Mouse (Mus musculus) midbrain, embryonic 14.5 days (tissue): ENCODE data around the gene Chit1. TPM values are rescaled to one million over a fixed set of nuclear protein-coding genes. Genes with fewer than 3 reads are reported as not detected.

ENCODE experiments used
- ATAC-seq: fragments of 200-750 bp; cut with Nextera tagmentation; 2 replicates; pipeline ENCODE4 v1.8.0; 2017; ENCODE audit warnings: moderate number of reproducible peaks, moderate library complexity; ENCODE audit not compliant: low FRiP score, low TSS enrichment
- DNase-seq: peaks from one replicate; pipeline ENCODE4 v3.0.0-alpha.2; 2015
- H3K27ac ChIP-seq: fragments of 300-500 bp; sonication (generic); replicated peaks from 2 replicates; pipeline ENCODE4 v1.5.1; 2014; ENCODE audit warnings: mild to moderate bottlenecking, low read depth, low read length, moderate library complexity
- H3K27me3 ChIP-seq: fragments of 300-500 bp; sonication (generic); 2 replicates; pipeline ENCODE4 v1.6.1; 2014; ENCODE audit warnings: low read length, control low read depth, mixed read lengths; ENCODE audit not compliant: control insufficient read depth, insufficient read depth
- H3K36me3 ChIP-seq: fragments of 300-500 bp; sonication (generic); 2 replicates; pipeline ENCODE4 v1.6.1; 2014; ENCODE audit warnings: low read length, control low read depth; ENCODE audit not compliant: control insufficient read depth, insufficient read depth
- H3K4me1 ChIP-seq: fragments of 300-500 bp; sonication (generic); 2 replicates; pipeline ENCODE4 v1.6.1; 2014; ENCODE audit warnings: mild to moderate bottlenecking, antibody characterized with exemption, low read length, control low read depth; ENCODE audit not compliant: control insufficient read depth, insufficient read depth
- H3K4me2 ChIP-seq: fragments of 300-500 bp; sonication (generic); 2 replicates; pipeline ENCODE4 v1.6.1; 2014; ENCODE audit warnings: mild to moderate bottlenecking, low read length, moderate library complexity
- H3K4me3 ChIP-seq: fragments of 300-500 bp; sonication (generic); replicated peaks from 2 replicates; pipeline ENCODE4 v1.5.1; 2014; ENCODE audit warnings: low read depth, low read length
- H3K9ac ChIP-seq: fragments of 300-500 bp; sonication (generic); replicated peaks from 2 replicates; pipeline ENCODE4 v1.6.1; 2014; ENCODE audit warnings: mild to moderate bottlenecking, low read length, moderate library complexity
- H3K9me3 ChIP-seq: fragments of 300-500 bp; sonication (generic); 2 replicates; pipeline ENCODE4 v1.6.1; 2016; ENCODE audit warnings: low read length, control low read depth, mixed read lengths; ENCODE audit not compliant: control insufficient read depth
- WGBS: fragments of 180-500 bp; shearing (Covaris S2); extraction: QIAGEN DNeasy Blood & Tissue Kit; methylation state at CpG from one replicate; pipeline ENCODE4 v1.1.7; 2014; 5-methylcytosine and 5-hydroxymethylcytosine counted together
- polyA plus RNA-seq: library from polyadenylated mRNA; unstranded; fragments of >200 nt; fragmentation: Nextera tagmentation; extraction: Ambion mirVana; gene quantifications from 2 replicates; pipeline ENCODE4 v1.2.1, GENCODE M21; 2014

The Chit1 gene
- polyA plus RNA-seq, 1 experiment from 2014 or later = not detected

DNA sequence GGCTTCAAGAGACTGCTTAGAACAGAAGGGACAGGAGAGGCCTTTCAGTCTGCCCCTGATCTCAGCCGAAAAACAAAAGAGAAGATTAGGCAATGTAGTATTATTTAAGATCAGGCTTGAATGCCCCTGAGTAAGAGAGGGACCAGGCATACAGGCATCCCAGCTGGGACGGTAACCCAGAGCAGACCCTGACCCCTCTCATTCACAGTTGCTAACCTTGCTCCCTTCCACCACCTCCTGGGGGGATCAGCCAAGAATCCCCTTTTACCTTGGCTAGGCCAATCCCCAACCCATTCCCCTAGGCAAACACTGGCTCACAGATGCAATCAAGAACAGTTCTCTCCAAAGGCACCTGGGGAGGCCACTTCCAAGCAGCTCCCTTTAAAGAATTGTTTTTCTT lies 34.3 kb upstream of the Chit1 start:
- Histone ChIP-seq H3K9me3 (no peaks in the 10 kb centered on the region), H3K4me2 (peak overlapping the region; percentile 69), H3K36me3 (no peaks in the 10 kb centered on the region; the same call in 1 of the 2 replicates), H3K4me3 (peak overlapping the region; percentile 69), H3K27me3 (no peaks in the 10 kb centered on the region), H3K9ac (peak overlapping the region; percentile 77; the same call in 1 of the 2 replicates), H3K27ac (peak overlapping the region; percentile 63; the same call in 1 of the 2 replicates), H3K4me1 (peaks cover 44% of the 10 kb centered on the region)
- ATAC-seq (no peak), DNase-seq (no peak)
- WGBS = 7% methylated on average over 2 of the region's 2 CpGs

GRCm38 (mm10) chr1:134077389-134078060 lies 33.5 kb upstream of the Chit1 start:
- Histone ChIP-seq H3K9ac (peak overlapping the region; percentile 77), H3K27ac (peak overlapping the region; percentile 86), H3K27me3 (no peaks in the 10 kb centered on the region), H3K4me2 (peak overlapping the region; percentile 69), H3K9me3 (no peaks in the 10 kb centered on the region), H3K36me3 (no peaks in the 10 kb centered on the region; the same call in 1 of the 2 replicates), H3K4me1 (peaks cover 44% of the 10 kb centered on the region), H3K4me3 (peak overlapping the region; percentile 69)
- WGBS = 18% methylated on average over 14 of the region's 14 CpGs
- DNase-seq (peak; percentile 68), ATAC-seq (no peak)

- ATAC-seq = peak; percentile 12; the same call in 1 of the 2 replicates
- Histone ChIP-seq H3K9me3 (no peaks in the 10 kb centered on the region), H3K27me3 (no peaks in the 10 kb centered on the region), H3K36me3 (no peaks in the 10 kb centered on the region; the same call in 1 of the 2 replicates), H3K4me1 (peaks cover 48% of the 10 kb centered on the region), H3K4me3 (peak overlapping the region; percentile 69), H3K27ac (peak overlapping the region; percentile 86), H3K4me2 (peak overlapping the region; percentile 69), H3K9ac (peak overlapping the region; percentile 77)
- no peak for DNase-seq
- 5% methylated on average over 19 of the region's 19 CpGs for WGBS
Observed at GRCm38 (mm10) chr1:134078061-134078795, 32.8 kb upstream of the Chit1 start.

DNA sequence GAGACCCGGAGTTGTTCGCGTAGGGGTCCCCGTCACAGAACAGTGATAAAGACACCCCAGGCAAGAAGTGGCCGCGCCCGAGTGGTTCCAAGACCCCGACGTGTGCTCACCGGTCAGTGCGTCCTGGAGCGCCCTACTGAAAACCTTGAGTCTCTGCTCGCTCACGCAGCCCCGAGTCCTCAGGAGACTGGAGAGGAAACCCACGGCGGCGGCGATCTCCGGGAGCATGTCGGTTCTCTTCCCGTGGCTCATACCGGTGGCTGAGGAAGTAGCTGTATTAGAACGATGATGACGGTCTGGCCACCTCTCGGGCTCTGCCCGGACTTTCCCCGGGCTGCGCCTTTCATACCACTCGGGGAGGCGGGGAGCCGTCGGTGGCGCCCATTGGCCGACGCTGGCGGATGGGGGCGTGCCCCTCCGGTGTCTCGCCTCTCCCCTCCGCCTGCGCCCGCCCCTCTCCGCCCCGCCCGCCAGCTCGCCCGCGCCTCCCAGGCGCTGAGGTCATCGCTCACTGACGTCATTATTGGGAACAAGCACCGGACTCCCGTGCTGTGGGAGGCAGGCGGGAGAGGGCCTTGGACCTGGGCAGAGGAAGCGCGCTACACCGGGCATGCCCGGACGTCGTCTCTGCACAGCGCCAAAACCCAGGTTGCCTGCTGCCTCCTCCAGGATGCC lies 32.1 kb upstream of the Chit1 start, which contains the start of gene Btg2:
Gene Btg2 (minus strand): TSS at position 319 of the 675 bp plus-strand sequence.
- H3K4me2 ChIP-seq = peak within 1 kb of the TSS; percentile 69
- H3K27ac ChIP-seq = peak within 1 kb of the TSS; percentile 86
- under 1% methylated on average over 62 of the region's 62 CpGs for WGBS
- H3K4me3 ChIP-seq = peak within 1 kb of the TSS; percentile 69
- no peaks in the 10 kb centered on the region for H3K9me3 ChIP-seq
- ATAC-seq (peak; percentile 96), DNase-seq (peak; percentile 97)
- no peaks in the 10 kb centered on the region for H3K27me3 ChIP-seq
- peaks cover 46% of the 10 kb centered on the region for H3K4me1 ChIP-seq
- peak within 1 kb of the TSS; percentile 77 for H3K9ac ChIP-seq
- H3K36me3 ChIP-seq = no peaks in the 10 kb centered on the region; the same call in 1 of the 2 replicates

DNA sequence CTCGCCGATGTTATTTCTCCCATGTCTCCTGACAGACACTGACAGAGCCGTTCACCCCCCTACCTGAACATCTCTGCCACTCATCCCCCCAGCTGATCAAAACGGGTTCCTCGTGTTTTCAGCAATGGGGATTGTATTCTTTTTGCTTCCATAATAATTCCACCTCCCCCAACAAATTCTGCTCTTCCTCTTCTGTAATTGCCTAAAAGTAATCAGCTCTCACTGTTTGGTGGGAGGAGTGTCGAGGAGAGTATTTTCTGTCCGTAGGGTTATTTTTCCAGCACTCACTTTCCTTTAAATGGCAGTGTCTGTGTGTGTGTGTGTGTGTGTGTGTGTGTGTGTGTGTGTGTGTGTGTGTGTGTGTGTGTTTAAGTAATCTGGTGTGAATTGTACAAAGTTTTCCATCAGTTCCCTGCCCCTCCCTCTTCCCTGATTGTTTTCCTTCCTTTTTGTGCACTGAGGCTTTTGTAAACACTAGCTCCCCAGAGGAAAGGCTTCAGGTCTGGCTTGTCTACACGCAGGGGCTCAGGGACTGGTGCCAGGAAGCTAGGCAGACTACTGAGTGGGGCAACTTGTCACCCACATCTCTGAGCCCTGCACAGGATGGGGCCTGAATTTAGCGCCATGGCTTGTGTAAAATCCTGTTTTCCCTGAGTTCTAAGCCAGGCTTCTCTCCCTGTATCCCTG lies 31.4 kb upstream of the Chit1 start:
- WGBS = 4% methylated on average over 9 of the region's 9 CpGs
- H3K36me3 ChIP-seq = no peaks in the 10 kb centered on the region; the same call in 1 of the 2 replicates
- peak overlapping the region; percentile 69 for H3K4me3 ChIP-seq
- peak overlapping the region; percentile 86 for H3K27ac ChIP-seq
- peak; percentile 76 for DNase-seq
- H3K27me3 ChIP-seq = no peaks in the 10 kb centered on the region
- H3K4me2 ChIP-seq = peak overlapping the region; percentile 69
- H3K9me3 ChIP-seq = no peaks in the 10 kb centered on the region
- peaks cover 39% of the 10 kb centered on the region for H3K4me1 ChIP-seq
- no peak for ATAC-seq
- H3K9ac ChIP-seq = peak overlapping the region; percentile 77

DNA sequence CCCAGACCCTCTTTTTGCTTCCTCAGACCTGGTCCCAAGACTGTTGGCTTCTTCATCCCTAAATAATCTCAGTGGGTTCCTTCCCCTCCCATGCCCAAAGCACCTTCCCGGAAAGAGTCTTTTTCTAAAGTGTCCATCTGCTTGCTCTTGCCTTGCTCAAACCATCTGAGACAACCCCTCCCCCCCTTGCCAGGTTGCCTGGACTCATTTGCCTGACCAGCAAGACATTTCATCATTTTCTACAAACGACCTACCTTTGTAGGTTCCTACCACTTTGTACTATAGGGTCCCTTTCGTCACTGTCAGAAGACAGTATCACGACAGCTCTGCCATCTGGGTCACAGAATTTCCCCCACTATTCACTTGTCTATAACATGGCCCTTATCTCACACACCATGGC lies 30.6 kb upstream of the Chit1 start:
- H3K4me2 ChIP-seq = no peak overlapping the region
- ATAC-seq (no peak), DNase-seq (no peak)
- H3K9ac ChIP-seq = no peak overlapping the region
- 87% methylated on average over 4 of the region's 4 CpGs for WGBS
- H3K27ac ChIP-seq = no peak overlapping the region
- no peaks in the 10 kb centered on the region for H3K9me3 ChIP-seq
- no peak overlapping the region for H3K4me3 ChIP-seq
- H3K27me3 ChIP-seq = no peaks in the 10 kb centered on the region
- peaks cover 34% of the 10 kb centered on the region for H3K4me1 ChIP-seq
- H3K36me3 ChIP-seq = no peaks in the 10 kb centered on the region; the same call in 1 of the 2 replicates

DNA sequence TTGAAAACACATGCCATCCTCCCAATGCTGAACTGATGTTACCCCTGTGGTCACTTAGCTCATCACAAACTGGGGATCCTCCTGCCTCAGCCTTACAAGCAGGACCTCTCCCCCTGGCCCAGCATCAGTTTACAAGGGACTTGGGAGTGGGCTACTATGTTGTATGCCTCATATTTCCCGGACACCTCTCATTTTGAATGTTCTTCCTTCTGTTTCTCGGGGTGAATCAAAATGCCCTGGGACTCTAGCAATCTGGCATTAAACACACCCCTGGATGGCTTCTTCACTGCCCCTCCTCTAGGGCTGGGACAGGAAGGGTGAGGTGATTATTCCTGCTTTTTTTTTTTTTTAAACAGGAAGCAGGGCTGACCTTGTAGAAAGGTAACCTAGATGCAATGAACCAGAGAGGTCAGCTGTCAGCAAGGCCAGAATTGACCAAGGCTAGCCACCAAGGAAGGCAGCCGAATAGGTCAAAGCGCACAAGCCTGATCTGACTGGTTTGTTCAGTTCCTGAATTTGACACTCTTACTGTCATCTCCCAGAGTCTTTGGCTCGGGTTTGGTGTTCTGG lies 30.1 kb upstream of the Chit1 start:
- H3K27me3 ChIP-seq = no peaks in the 10 kb centered on the region
- H3K4me3 ChIP-seq = no peak overlapping the region
- no peak overlapping the region for H3K27ac ChIP-seq
- H3K9me3 ChIP-seq = no peaks in the 10 kb centered on the region
- no peak overlapping the region for H3K9ac ChIP-seq
- ATAC-seq = no peak
- H3K36me3 ChIP-seq = no peaks in the 10 kb centered on the region
- 91% methylated on average over 5 of the region's 5 CpGs for WGBS
- H3K4me1 ChIP-seq = peaks cover 31% of the 10 kb centered on the region
- no peak overlapping the region for H3K4me2 ChIP-seq
- no peak for DNase-seq

DNA sequence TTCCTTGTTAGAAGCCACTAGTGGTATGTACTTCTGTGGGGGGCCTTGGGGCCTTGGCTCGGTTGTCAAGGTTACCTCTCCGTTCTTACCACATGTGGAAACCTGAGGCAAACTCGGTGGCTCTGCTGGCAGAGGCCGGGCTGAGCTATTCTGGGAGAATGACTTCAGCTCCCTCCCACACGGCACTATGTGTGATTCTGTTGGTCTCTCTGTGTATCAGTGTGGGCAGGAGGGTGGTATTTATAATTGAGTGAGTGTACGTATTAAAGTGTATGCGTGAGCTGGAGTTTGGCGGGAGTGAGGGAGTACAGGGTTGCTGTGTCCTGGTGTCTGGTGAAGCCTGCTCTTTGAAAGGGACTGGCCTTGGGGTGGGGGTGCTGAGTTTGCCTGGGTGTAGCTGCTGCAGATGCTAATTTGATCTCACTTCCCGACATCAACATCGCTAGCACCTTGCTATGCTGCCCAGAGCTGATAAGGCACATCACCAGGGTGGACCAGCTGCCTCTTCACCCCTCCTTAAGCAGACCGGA lies 28.0 kb upstream of the Chit1 start:
- no peak overlapping the region for H3K27ac ChIP-seq
- H3K4me3 ChIP-seq = no peak overlapping the region
- no peak overlapping the region for H3K9ac ChIP-seq
- no peaks in the 10 kb centered on the region for H3K27me3 ChIP-seq
- H3K4me2 ChIP-seq = no peak overlapping the region
- 59% methylated on average over 11 of the region's 11 CpGs for WGBS
- H3K4me1 ChIP-seq = peaks cover 25% of the 10 kb centered on the region
- DNase-seq = no peak
- no peak for ATAC-seq
- no peaks in the 10 kb centered on the region for H3K36me3 ChIP-seq
- no peaks in the 10 kb centered on the region for H3K9me3 ChIP-seq
